Mouse (Mus musculus): ENCODE data around the gene Pitpnm2. TPM values are rescaled to one million over a fixed set of nuclear protein-coding genes. Genes with fewer than 3 reads are reported as not detected.

Gene Pitpnm2
- polyA plus RNA-seq, 1 experiment = 5.3 TPM

DNA sequence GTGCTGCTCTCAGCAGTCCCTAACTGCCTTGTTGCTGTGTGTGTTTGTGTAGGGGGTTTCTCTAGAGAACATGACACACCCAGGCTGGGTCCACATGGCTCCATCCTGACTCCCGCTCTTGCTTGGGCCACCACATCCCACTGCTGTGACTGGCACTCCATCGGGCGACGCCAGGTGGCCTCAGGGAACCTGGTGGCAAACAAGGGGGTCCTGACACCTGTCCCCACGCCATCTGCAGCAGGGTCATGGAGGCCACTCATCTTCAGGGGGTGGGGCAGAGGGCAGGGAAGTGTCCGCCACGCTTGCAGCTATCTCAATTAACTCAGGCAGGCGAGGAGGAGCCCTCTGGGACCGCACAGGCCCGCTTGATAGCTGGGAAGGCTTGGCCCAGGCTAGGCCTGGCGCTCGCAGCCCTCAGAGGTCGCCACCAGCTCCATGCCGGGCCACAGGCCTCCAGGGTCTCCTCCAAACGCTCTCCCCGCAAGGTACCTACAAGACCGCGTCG is 154.4 kb downstream of the Pitpnm2 start:
- Histone ChIP-seq H3ac (ENCODE audit: control insufficient read depth, insufficient read length) (no peak overlapping the region), H3K4me2 (ENCODE audit: low read depth) (peak overlapping the region; percentile 67), H3K27me3 (ENCODE audit: control insufficient read depth, insufficient read depth, insufficient read length) (no peaks in the 10 kb centered on the region), H3K36me3 (ENCODE audit: control insufficient read depth, insufficient read depth) (no peaks in the 10 kb centered on the region), H3K4me3 (peak overlapping the region; percentile 7), H3K79me2 (ENCODE audit: control insufficient read depth, insufficient read depth) (no peaks in the 10 kb centered on the region)
- TF ChIP-seq MYOD1 (IDR thresholded peaks at IDR 0.05; ENCODE audit: control insufficient read depth in 1 of 3, insufficient read length in 2 of 3, low read depth in 2 of 3) (peak in 2 of 3 experiments; percentile 20 to 33), TCF3 (IDR thresholded peaks at IDR 0.05; ENCODE audit: insufficient read length, low read depth) (no peak)

DNA sequence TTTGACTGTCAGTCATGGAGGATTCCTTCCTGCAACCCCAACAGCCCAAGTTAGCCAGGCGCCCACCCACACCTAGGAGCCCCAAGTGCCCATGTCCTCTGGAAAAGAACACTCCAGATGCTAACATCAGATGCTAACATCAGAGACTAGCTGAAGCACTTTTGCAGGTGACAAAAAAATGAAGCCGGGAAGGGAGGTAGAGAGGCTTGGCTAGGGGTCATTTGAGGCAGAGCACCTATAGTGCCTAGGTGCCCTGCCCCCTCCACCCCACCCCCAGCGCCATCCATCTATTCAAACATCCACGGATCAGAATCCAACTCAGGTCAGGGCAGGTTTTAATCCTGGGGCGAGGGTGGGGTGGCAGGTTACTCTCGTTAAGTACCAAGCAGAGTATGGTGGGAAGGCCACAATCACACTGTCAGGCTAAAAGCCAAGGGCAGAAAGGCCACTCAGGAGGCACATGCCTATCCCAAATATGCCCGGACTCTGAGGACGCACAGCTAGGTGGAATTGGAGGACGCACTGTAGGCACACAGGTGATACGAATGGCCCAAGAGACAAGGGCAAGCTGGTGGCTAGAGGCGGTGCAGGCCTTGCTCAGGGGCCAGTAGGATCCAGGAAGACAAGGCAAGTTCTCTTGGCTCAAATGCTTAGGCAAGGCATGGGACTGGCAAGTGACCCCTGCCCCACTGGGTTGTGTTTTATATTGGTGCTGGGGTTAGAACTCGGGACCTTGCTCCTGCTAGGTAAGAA is 155.5 kb downstream of the Pitpnm2 start:
- no peaks in the 10 kb centered on the region for H3K79me2 ChIP-seq (ENCODE audit: control insufficient read depth, insufficient read depth)
- H3K4me2 ChIP-seq (ENCODE audit: low read depth) = no peak overlapping the region
- H3K36me3 ChIP-seq (ENCODE audit: control insufficient read depth, insufficient read depth) = no peaks in the 10 kb centered on the region
- TF ChIP-seq TCF12 (IDR thresholded peaks at IDR 0.05; ENCODE audit: insufficient read depth, poor library complexity, severe bottlenecking) (no peak), TCF3 (IDR thresholded peaks at IDR 0.05; ENCODE audit: insufficient read length, low read depth) (no peak), POLR2AphosphoS2 (IDR thresholded peaks at IDR 0.05; ENCODE audit: insufficient read length, low read depth) (no peak), E2F4 (IDR thresholded peaks at IDR 0.05; ENCODE audit: insufficient read depth) (no peak), SRF (IDR thresholded peaks at IDR 0.05; ENCODE audit: control insufficient read depth, insufficient read length, low read depth) (no peak), REST (IDR thresholded peaks at IDR 0.05; ENCODE audit: insufficient read depth, insufficient read length) (no peak), MAX (IDR thresholded peaks at IDR 0.05; ENCODE audit: low read depth) (no peak), USF1 (IDR thresholded peaks at IDR 0.05; ENCODE audit: low read depth) (no peak), CEBPB (IDR thresholded peaks at IDR 0.05; ENCODE audit: insufficient read depth, poor library complexity, severe bottlenecking) (no peak), MYOD1 (IDR thresholded peaks at IDR 0.05; ENCODE audit: control insufficient read depth in 1 of 3, insufficient read length in 2 of 3, low read depth in 2 of 3) (no peak), MYOG (IDR thresholded peaks at IDR 0.05; ENCODE audit: control insufficient read depth in 1 of 3, insufficient read depth in 1 of 3, insufficient read length in 2 of 3, low read depth in 2 of 3) (no peak)
- no peak overlapping the region for H3K4me3 ChIP-seq
- H3K27me3 ChIP-seq (ENCODE audit: control insufficient read depth, insufficient read depth, insufficient read length) = no peaks in the 10 kb centered on the region
- no peak overlapping the region for H3ac ChIP-seq (ENCODE audit: control insufficient read depth, insufficient read length)

DNA sequence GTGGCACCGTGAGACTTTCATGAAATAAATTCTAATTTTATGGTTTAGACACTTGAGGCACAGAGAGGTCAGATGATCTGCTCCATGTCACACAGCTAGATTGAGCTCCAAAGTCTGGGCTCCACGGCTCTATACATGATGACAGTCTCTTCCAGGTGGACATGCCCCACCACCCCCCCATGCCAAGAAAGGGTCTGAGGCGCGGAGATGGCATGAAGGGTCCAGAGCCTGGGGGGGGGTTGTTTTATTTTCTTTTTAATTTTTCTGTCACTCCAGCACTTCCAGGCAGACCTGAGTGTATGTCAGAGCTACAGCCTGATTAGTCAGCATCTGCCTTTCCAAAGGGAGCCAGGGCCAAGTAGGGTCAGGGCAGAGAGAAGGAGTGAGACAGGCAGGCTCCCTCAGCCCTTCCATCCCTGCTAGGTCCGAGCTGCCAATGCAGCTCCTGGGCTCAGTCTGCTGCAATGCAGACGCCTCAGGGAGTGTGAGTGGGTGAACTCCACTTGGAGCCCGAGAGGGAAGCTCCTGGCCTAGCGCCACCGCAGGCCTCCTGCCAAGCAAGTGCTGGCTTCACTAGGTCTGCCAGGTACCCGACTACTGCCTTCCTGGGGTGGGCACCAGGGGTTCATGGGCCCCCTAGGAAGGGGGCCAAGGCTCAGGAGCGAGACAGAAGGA is 156.3 kb downstream of the Pitpnm2 start:
- no peaks in the 10 kb centered on the region for H3K27me3 ChIP-seq (ENCODE audit: control insufficient read depth, insufficient read depth, insufficient read length)
- H3K4me3 ChIP-seq = no peak overlapping the region
- H3K79me2 ChIP-seq (ENCODE audit: control insufficient read depth, insufficient read depth) = no peaks in the 10 kb centered on the region
- H3K4me2 ChIP-seq (ENCODE audit: low read depth) = no peak overlapping the region
- TF ChIP-seq MAX (IDR thresholded peaks at IDR 0.05; ENCODE audit: low read depth) (no peak), REST (IDR thresholded peaks at IDR 0.05; ENCODE audit: insufficient read depth, insufficient read length) (no peak), CEBPB (IDR thresholded peaks at IDR 0.05; ENCODE audit: insufficient read depth, poor library complexity, severe bottlenecking) (no peak), SRF (IDR thresholded peaks at IDR 0.05; ENCODE audit: control insufficient read depth, insufficient read length, low read depth) (no peak)
- H3ac ChIP-seq (ENCODE audit: control insufficient read depth, insufficient read length) = no peak overlapping the region
- no peaks in the 10 kb centered on the region for H3K36me3 ChIP-seq (ENCODE audit: control insufficient read depth, insufficient read depth)

DNA sequence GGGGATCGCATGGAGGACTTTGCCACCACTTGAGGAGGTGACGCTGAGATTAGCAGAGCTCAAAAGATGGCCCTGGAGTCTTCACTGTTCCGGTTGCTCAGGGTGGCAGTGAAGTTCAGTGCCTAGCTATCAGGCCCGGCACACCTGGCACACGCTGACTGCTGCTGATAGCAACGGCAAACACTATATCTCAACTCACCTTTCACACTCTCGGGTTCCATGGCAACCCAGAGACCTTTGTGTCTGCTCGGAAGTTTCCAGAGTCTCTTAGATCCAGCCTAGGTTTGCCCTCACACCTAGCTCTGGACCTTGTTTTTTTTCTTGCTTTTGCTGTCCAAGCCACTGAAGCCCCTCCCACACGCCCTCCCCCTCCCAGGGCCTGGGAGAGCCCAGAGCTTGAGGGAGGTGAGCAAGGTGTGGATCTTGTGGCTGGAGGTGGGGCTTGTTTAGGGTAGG is 157.6 kb downstream of the Pitpnm2 start:
- H3K4me3 ChIP-seq = no peak overlapping the region
- no peak for TF ChIP-seq MAX (IDR thresholded peaks at IDR 0.05; ENCODE audit: low read depth)
- TF ChIP-seq USF1 (IDR thresholded peaks at IDR 0.05; ENCODE audit: low read depth) = no peak
- no peak for TF ChIP-seq MYOD1 (IDR thresholded peaks at IDR 0.05; ENCODE audit: control insufficient read depth in 1 of 3, insufficient read length in 2 of 3, low read depth in 2 of 3)
- no peak for TF ChIP-seq CEBPB (IDR thresholded peaks at IDR 0.05; ENCODE audit: insufficient read depth, poor library complexity, severe bottlenecking)
- TF ChIP-seq E2F4 (IDR thresholded peaks at IDR 0.05; ENCODE audit: insufficient read depth) = no peak
- no peak for TF ChIP-seq TCF12 (IDR thresholded peaks at IDR 0.05; ENCODE audit: insufficient read depth, poor library complexity, severe bottlenecking)
- no peak for TF ChIP-seq TCF3 (IDR thresholded peaks at IDR 0.05; ENCODE audit: insufficient read length, low read depth)
- no peak for TF ChIP-seq POLR2AphosphoS2 (IDR thresholded peaks at IDR 0.05; ENCODE audit: insufficient read length, low read depth)
- H3K79me2 ChIP-seq (ENCODE audit: control insufficient read depth, insufficient read depth) = no peaks in the 10 kb centered on the region
- no peaks in the 10 kb centered on the region for H3K36me3 ChIP-seq (ENCODE audit: control insufficient read depth, insufficient read depth)
- no peak overlapping the region for H3ac ChIP-seq (ENCODE audit: control insufficient read depth, insufficient read length)
- H3K4me2 ChIP-seq (ENCODE audit: low read depth) = no peak overlapping the region
- no peaks in the 10 kb centered on the region for H3K27me3 ChIP-seq (ENCODE audit: control insufficient read depth, insufficient read depth, insufficient read length)

DNA sequence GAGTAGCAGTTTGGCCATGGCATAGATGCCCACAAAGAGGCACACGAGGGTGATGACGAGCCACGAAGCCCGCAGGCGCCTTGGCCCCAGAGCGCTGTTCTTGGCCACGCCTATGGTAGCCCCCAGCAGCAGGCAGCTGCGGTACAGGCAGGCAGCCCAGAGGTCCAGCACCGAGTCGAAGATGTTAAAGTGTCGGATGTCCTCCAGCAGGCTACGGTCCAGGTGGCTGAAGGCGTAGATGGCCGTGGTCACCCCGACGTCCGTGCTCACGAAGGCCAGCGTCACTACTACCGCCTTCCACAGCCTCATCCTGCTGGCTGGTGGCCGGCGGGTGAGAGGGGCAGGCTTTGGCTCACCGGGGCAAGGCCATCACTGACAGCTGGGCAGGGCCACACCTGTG is 159.7 kb downstream of the Pitpnm2 start:
- H3ac ChIP-seq (ENCODE audit: control insufficient read depth, insufficient read length) = no peak overlapping the region
- no peaks in the 10 kb centered on the region for H3K27me3 ChIP-seq (ENCODE audit: control insufficient read depth, insufficient read depth, insufficient read length)
- no peaks in the 10 kb centered on the region for H3K79me2 ChIP-seq (ENCODE audit: control insufficient read depth, insufficient read depth)
- no peak overlapping the region for H3K4me3 ChIP-seq
- no peak overlapping the region for H3K4me2 ChIP-seq (ENCODE audit: low read depth)
- H3K36me3 ChIP-seq (ENCODE audit: control insufficient read depth, insufficient read depth) = no peaks in the 10 kb centered on the region
- TF ChIP-seq POLR2A (IDR thresholded peaks at IDR 0.05; ENCODE audit: insufficient read length, low read depth) (no peak), USF1 (IDR thresholded peaks at IDR 0.05; ENCODE audit: low read depth) (no peak), REST (IDR thresholded peaks at IDR 0.05; ENCODE audit: insufficient read depth, insufficient read length) (no peak), TCF12 (IDR thresholded peaks at IDR 0.05; ENCODE audit: insufficient read depth, poor library complexity, severe bottlenecking) (no peak), POLR2AphosphoS2 (IDR thresholded peaks at IDR 0.05; ENCODE audit: insufficient read length, low read depth) (no peak), TCF3 (IDR thresholded peaks at IDR 0.05; ENCODE audit: insufficient read length, low read depth) (no peak), SRF (IDR thresholded peaks at IDR 0.05; ENCODE audit: control insufficient read depth, insufficient read length, low read depth) (no peak), E2F4 (IDR thresholded peaks at IDR 0.05; ENCODE audit: insufficient read depth) (no peak), MYOD1 (IDR thresholded peaks at IDR 0.05; ENCODE audit: control insufficient read depth in 1 of 3, insufficient read length in 2 of 3, low read depth in 2 of 3) (no peak), MAX (IDR thresholded peaks at IDR 0.05; ENCODE audit: low read depth) (no peak), MYOG (IDR thresholded peaks at IDR 0.05; ENCODE audit: control insufficient read depth in 1 of 3, insufficient read depth in 1 of 3, insufficient read length in 2 of 3, low read depth in 2 of 3) (no peak)
